Mouse (Mus musculus) adrenal gland, postnatal 0 days (tissue): Measurements from ENCODE around the gene Prss33. TPM values are rescaled to one million over a fixed set of nuclear protein-coding genes. Genes with fewer than 3 reads are reported as not detected.

ENCODE experiments used
- microRNA-seq: library from miRNA; unstranded; fragments of <30 nt; microRNA quantifications from one replicate; pipeline ENCODE4, GENCODE M21; 2016; ENCODE audit warnings: borderline replicate concordance; ENCODE audit not compliant: insufficient number of aligned reads
- polyA plus RNA-seq: library from polyadenylated mRNA; unstranded; fragments of >200 nt; fragmentation: Nextera tagmentation; extraction: Ambion mirVana; gene quantifications from 2 replicates; pipeline ENCODE4 v1.2.1, GENCODE M21; 2015

Gene Prss33
- polyA plus RNA-seq = not detected in 2 replicates

DNA sequence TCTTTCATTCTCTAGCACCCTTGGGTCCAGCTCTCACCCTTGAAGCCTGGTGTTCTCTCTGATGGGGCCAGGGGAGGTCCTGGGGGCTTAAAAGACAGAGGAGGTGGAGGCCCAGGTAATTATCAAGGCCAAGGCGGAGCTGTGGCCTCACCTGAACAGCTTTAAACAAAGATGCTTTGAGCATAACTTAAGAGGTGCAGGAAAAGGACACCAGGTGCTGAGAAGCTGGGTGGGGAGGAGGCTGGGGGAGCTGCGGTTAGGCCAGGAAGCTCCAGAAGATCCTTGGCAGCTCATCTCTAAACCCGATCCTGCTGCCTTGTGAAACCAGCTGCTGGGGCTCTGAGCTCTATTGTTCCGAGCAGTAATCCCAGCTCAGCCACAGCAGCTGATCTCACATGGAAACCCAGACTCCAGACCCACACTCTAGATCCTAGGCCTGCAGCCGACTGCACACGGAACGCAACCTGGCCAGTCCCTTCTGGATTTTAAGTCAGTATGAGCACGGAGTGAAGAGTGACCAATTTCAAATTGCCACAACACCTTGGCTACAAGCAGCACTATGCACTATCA is at the start of gene Prss33:
TSS of gene Prss33 (minus strand) at position 51 of the 570 bp plus-strand sequence.

GRCm38 (mm10) chr17:23880576-23880975 is 44.7 kb upstream of the Prss33 start, which contains the start of the genes Dcpp1 and Dcpp2:
Dcpp1 (plus strand) TSS chr17:23880876.
Dcpp2 (plus strand) TSS chr17:23880880.

DNA sequence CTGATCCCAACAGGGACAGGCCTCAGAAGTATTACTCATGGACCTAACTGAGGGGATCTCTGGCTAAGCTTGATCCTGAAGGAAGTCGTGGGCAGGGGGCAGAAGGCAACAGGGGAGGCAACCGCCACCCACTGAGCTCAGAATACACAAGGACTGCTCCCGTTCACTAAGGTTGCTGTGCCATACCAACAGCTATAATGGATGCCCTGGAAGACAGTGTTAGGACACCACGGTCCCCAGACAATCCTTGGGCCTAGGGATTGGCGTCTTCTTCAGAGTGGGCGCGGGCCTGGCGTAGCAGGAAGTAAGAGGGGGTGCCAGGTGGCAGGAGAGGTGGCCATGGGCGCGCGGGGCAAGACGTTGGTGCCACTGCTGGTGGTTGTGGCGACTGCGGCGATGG is 31.9 kb upstream of the Prss33 start, which contains the start of gene Prss21:
TSS of gene Prss21 (plus strand) at position 301 of the 400 bp plus-strand sequence.

DNA sequence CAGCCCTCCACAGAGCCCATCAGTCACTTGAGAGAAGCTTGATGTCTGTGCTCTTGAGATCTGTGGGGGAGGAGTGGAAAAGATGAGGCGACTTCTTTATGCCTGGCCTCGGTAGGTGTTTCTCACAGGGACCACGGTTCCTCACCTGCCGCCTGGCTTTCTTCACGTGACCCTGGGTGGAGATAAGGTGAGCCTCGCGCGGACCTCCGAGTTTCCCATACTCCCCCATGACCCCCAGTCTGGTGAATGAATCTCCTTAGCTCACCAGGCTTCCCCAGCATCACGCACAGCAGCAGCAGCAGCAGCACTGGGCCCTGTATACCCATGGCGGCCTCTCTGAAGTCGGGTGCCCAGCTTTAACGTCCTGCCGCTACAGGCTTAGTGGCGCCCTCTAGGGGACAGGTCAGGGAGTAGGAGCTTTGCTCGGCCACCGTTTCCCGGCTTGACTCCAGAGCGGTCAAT is 8.0 kb upstream of the Prss33 start, which contains the start of the genes Prss32 and Prss41:
TSS of gene Prss32 (plus strand) at position 44 of the 462 bp plus-strand sequence.
TSS of gene Prss41 (minus strand) at position 361 of the 462 bp plus-strand sequence.

DNA sequence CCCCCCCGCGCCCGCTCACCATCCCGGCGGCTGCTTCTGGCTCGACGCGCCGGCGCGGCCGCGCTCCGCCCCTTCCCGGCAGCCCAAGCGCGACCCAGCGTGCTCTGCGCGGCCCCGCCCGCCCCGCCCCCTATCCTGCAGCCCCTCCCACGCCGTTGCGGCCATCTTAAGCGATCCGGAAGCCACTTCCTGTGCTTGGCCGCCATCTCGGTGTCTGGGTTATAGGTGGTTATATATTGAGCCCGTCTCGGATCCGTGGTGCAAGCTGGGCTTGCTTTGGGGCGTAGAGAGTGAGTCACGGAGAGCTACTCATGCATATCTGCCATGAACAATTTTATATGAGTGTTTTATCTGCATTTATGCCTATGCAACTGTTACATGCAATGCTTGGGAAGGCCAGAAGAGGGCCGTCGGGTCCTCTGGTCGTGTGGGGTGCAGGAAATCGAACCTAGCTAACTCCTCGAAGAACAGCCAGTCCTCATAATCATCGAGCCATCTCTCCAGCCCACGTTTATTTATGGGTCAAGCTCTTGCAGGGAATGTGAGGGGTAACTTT is 6.7 kb downstream of the Prss33 start, which contains the start of gene Elob:
TSS of gene Elob (minus strand) at position 73 of the 556 bp plus-strand sequence.

DNA sequence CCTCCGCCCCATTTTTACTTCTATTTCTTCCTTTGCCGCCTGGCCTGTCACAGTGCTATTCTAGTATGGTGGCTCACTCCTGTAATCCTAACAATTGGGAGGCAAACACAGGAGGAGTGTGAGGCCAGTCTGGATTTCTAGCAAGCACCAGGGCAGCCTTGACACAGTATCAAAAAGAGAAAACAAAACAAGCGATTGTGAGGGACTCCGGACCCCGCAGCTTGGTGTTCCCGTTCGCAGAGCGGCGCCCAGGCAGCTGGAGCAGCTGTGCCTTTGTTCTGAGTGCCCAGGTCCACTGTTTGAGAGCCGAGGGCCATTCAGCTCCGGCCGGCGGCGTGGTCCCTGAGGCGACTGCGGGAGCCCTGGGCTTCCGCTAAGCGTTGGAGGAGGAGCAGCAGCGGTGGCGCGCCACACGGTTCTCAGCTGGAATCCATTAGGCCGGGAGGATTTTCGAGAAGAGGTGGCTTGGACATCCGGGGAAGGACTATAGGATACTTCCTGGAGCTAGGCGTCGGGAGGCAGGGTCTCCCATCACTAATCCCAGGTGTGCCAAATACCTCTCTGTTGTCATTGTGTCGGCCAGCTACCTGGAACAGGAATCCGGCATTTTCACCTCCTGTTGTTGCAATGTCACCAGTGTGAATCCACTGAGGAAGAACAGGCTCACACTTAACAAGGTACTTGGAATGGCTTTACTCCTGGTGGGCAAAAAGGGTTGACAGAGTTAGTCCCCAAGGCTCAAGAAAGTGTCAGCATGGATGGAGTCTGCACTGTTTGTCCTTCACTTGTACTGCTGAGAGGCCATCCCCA is 45.4 kb downstream of the Prss33 start, which contains the start of gene Srrm2:
TSS of gene Srrm2 (plus strand) at position 264 of the 810 bp plus-strand sequence.

GRCm38 (mm10) chr17:23785561-23786471 is 50.0 kb downstream of the Prss33 start, which contains the start of gene Flywch2:
Flywch2 (minus strand) TSS chr17:23786081.

Small RNAs within 50 kb of the gene (microRNA-seq; reads per million reads assigned to microRNA genes)
- not detected for gene Mir5125

Other genes starting within 250 kb of the Prss33 start
- 10.3 and 13.2 TPM in 2 replicates for gene Zfp13, start 236.6 kb downstream of the Prss33 start, polyA plus RNA-seq
- gene Zscan10, start 235.2 kb downstream of the Prss33 start, polyA plus RNA-seq = not detected in 2 replicates
- gene Mmp25, start 190.8 kb downstream of the Prss33 start, polyA plus RNA-seq = 0.25 and 0.30 TPM in 2 replicates
- gene Bicdl2, start 175.6 kb downstream of the Prss33 start, polyA plus RNA-seq = 0.30 TPM in 1 of 2 replicates, not detected in the other
- 122 and 166 TPM in 2 replicates for gene Hcfc1r1, start 162.5 kb downstream of the Prss33 start, polyA plus RNA-seq
- gene Thoc6, start 162.2 kb downstream of the Prss33 start, polyA plus RNA-seq = 19.0 and 25.0 TPM in 2 replicates
- 61.5 and 84.3 TPM in 2 replicates for gene Tnfrsf12a, start 158.6 kb downstream of the Prss33 start, polyA plus RNA-seq
- gene Cldn6, start 156.8 kb downstream of the Prss33 start, polyA plus RNA-seq = 0.36 and 3.4 TPM in 2 replicates
- 1.0 and 3.0 TPM in 2 replicates for gene Cldn9, start 152.0 kb downstream of the Prss33 start, polyA plus RNA-seq
- gene 1520401A03Rik, start 113.3 kb downstream of the Prss33 start, polyA plus RNA-seq = 1.2 and 3.5 TPM in 2 replicates
- 12.8 and 16.6 TPM in 2 replicates for gene Pkmyt1, start 109.7 kb downstream of the Prss33 start, polyA plus RNA-seq
- 17.0 and 21.6 TPM in 2 replicates for gene Paqr4, start 95.2 kb downstream of the Prss33 start, polyA plus RNA-seq
- 0.19 and 0.54 TPM in 2 replicates for gene Kremen2, start 90.2 kb downstream of the Prss33 start, polyA plus RNA-seq
- 51.5 and 54.6 TPM in 2 replicates for gene Flywch1, start 64.5 kb downstream of the Prss33 start, polyA plus RNA-seq
- gene Flywch2, start 50.0 kb downstream of the Prss33 start, polyA plus RNA-seq = 28.8 and 51.4 TPM in 2 replicates
- 291 and 447 TPM in 2 replicates for gene Srrm2, start 45.5 kb downstream of the Prss33 start, polyA plus RNA-seq
- 1,156 and 1,274 TPM in 2 replicates for gene Elob, start 6.9 kb downstream of the Prss33 start, polyA plus RNA-seq
- not detected in 2 replicates for gene Prss32, start 7.8 kb upstream of the Prss33 start, polyA plus RNA-seq
- 0.52 and 0.57 TPM in 2 replicates for gene Prss41, start 8.1 kb upstream of the Prss33 start, polyA plus RNA-seq
- not detected in 2 replicates for gene Prss21, start 32.0 kb upstream of the Prss33 start, polyA plus RNA-seq
- gene Dcpp1, start 44.8 kb upstream of the Prss33 start, polyA plus RNA-seq = not detected in 2 replicates
- not detected in 2 replicates for gene Dcpp2, start 44.8 kb upstream of the Prss33 start, polyA plus RNA-seq
- not detected in 2 replicates for gene Dcpp3, start 81.4 kb upstream of the Prss33 start, polyA plus RNA-seq
- not detected in 2 replicates for gene Sbp, start 105.6 kb upstream of the Prss33 start, polyA plus RNA-seq
- gene Sbpl, start 119.2 kb upstream of the Prss33 start, polyA plus RNA-seq = not detected in 2 replicates
- 0.14 TPM in 1 of 2 replicates, not detected in the other for gene Prss30, start 144.5 kb upstream of the Prss33 start, polyA plus RNA-seq
- not detected in 2 replicates for gene Prss22, start 162.0 kb upstream of the Prss33 start, polyA plus RNA-seq
- gene Prss27, start 202.1 kb upstream of the Prss33 start, polyA plus RNA-seq = 0.18 and 0.22 TPM in 2 replicates
- gene Kctd5, start 237.4 kb upstream of the Prss33 start, polyA plus RNA-seq = 32.3 and 32.9 TPM in 2 replicates